Mouse (Mus musculus) left cerebral cortex, adult 8-10 months (tissue): ENCODE measurements around the gene Fam110a. TPM values are rescaled to one million over a fixed set of nuclear protein-coding genes. Genes with fewer than 3 reads are reported as not detected.

Experiments
- DNase-seq, 2 experiments: peaks; one replicate each; pipeline ENCODE4 v3.0.0; 2022; ENCODE audit warnings: low spot score in 2 of 2
- total RNA-seq, 4 experiments: library from RNA; stranded (reverse); gene quantifications; 2 replicates each; pipeline ENCODE4 v1.2.4; 2022

The Fam110a gene
- total RNA-seq, 4 experiments from 2014 or later, result 6.7 to 7.6 (median 7.0) TPM

DNA sequence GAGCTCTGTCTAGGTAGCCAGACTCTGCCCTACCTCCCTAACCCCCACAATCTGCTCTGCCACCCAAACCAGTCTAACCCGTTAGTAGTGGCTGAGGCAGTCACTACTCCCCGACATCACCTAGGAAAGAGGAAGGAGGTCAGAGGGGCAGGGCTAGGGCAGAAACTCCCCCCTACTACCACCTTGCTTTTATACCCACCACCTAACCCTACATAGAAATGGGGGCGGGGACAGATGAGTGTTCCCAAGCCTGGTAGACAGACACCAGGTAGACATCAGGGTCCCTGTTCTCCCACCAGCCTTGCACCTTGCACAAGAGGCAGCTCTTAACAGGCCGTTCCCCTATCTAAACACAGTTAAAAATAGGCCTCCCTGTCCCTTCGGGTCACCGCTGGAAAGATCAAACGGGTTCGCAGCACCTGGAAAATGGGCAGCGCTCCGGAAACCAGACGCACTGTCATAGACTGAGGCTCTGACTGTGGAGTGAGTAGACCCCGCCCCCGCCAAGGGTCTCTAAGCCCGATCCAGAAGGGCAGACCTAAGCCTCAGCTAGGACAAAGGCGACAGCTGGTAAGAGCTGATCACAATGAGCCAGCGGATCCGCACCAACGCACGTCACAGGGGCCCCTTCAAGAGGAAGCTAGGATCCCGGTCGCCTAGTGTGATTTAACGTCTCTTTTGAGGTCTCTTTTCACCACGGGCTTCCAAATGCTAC is 7.0 kb downstream of the Fam110a start:
- no peak for DNase-seq

DNA sequence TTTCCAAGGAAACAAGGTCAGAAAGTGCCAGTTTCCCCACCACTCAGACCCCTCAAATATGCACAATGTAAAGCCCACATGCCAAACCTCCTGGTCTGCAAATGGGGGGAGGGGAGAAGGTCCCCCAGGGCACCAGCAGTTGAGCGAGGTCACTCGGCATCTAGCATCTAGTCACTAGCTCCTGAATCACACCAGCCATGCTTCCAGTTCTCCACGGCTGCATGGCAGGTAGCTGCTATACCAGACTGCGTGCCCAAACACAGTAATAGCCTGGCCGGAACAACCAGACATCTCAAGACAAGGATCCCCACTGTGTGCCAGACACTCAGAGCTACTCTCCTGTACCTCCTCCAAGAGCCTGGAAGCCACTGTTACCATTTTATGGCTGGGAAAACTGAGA is 8.3 kb downstream of the Fam110a start:
- DNase-seq, result no peak

DNA sequence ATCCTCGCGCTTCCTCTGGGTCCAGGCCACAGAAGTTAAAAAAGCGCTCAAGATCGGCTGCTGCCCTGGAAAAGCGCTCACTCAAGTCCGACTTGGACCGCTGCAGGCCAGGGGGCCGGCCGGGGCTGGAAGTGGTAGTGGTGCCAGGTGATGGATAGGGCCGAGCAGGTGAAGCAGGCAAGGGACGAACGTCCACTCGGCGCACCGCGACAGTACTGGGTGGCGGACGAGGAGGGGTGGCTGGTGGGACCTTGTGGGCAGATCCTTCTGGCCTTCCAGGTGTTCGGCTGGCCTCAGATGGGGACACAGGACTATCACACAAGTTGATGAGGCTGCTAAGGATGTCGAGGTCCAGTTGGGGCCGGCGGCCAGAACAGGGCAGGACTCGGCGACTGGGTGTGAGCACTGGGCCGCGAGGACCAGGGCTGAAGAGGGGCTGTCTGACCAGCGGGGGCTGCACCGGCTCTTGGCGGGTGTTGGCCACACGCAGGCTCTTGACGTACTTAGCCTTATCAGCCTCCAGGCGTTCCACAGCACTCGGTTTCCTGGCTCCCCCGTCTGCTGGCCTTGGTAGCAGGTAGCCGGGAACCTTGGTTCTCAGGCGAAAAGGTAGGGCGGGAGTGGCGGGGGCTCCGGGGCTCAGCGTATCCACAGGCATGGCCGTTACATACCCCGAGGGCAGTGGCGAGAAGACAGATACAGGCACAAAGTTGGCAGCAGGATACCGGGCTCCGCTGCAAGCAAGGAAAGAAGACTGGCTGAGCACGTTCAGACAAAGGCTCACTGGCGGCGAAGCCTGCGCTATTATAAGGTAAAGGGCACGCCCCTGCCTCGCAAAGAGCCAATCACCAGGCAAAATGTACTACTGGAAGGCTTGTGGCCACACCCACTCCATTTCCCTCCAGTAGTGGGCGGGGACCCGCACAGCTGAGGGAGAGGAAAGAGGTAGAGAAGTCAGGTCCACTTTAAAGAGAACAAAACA is 9.5 kb downstream of the Fam110a start:
- DNase-seq, result peak; percentile 64 to 67

DNA sequence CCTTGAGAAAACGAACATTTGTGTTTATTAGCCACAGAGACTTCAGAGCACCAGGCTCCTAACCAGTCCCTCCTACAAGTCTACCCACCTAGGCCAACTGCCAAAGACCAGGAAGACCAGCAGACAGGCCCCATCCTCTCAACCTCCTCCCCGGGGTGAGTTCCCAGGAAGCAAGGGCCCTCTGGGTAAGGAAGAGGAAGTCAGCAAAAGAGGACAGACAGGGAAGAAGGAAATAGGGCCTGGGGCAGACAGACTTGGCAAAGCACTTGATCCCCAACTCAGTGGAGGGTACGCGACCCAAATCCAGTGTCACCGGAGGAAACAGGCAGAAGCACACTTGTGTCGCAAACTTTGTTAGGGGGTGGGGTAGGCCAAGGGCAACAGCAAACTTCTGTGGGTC is 10.6 kb downstream of the Fam110a start:
- no peak for DNase-seq

DNA sequence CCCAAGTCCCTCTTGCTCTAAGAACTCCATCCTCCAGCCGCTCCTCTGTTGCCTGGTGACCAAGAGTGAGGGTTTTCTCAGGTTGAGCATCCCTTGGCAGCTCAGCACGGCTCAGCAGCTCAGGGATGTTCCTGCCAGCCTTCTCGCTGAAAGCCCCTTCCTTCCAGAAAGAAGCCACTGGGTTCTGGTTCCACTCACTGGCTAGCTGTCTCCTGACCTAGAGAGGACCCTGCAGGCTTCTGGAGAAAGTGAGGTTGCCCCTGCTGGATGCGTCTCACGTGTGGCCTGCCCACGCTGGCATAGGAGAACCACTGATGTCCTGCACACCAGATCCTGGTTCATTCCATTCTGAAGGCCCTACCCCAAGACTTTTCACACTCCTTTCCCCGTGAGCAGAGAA is 11.0 kb downstream of the Fam110a start:
- no peak for DNase-seq

DNA sequence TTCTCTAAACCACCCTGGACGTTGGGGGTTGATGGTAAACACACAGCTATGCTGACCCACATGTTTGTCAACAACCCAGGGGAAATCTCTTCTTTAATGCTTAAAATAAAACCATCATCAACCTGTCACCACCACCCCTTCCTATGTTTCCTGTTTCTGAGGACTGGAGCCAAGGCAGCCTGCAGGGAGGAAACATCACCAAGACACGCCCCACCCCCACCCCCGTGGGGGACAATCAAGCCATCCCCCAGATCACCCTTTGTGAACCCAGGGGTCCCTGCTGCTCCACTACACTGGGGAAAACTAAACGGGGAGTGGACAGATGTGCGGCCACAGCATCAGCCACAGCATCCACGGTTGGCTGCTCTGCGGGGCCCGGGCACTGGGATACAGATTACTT is 11.6 kb downstream of the Fam110a start:
- no peak for DNase-seq

DNA sequence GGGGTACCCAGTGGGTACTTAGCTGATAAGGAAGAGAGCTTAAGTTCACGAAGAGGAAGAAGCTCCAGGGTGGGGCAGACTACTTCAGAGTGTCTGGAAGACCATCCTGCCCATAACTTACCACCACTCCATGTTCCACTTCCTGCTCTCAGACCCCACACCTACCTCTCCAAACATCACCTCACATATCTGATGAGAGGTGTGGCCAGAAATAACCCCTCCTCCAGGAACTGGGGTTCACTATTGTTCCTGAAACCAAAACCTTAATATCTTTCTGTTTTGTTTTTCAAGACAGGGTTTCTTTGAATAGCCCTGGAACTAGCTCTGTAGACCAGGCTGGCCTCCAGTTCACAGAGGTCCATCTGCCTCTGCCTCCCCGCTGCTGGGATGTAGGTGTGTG is 12.2 kb downstream of the Fam110a start:
- no peak for DNase-seq

DNA sequence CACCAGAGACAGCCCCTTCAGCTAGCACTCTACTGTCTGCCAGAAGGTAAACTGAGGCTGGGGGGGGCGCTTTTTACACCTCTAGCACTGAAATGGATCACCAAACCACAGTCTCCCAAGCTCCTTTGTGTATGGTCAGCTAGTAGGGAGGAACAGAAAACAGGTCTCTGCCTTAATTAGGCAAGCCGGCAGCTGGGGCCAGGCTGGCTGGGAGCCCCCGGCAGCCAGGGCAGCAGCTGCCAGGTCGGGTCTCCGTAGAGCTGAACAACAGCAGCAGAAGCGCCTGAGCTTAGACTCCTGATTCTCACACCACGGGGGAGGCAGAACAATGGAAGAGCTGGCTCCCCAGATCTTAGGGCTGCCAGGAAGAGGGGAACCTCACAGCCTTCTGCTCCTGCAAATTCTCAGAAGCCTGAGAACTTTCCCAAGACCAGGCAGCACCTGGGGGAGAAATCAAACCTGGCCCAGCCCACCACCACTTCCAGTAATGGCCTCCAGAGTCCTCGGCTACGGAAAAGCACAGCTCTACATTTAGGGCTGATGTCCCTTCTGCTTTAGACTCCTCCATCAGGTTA is 12.8 kb downstream of the Fam110a start:
- DNase-seq, result no peak

DNA sequence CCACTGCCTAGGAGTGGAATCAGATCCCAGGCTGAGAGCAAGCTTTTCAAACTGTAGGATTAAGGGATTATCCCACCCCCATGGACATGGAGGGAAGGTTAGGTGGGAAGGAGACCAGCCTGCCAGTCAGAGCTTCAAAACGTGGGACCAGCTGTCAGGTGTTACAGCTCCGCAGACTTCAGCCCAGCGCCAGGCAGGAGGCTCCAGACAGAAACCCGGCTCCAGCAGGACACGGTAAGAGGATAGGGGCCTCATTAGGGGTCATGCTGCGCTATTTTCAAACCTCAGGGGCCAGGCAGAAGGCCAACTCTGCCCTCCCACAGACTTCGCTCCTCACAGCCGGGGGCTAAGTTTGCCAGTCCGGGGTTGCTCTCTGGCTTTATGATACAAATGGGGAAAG is 16.0 kb downstream of the Fam110a start:
- DNase-seq, result no peak

DNA sequence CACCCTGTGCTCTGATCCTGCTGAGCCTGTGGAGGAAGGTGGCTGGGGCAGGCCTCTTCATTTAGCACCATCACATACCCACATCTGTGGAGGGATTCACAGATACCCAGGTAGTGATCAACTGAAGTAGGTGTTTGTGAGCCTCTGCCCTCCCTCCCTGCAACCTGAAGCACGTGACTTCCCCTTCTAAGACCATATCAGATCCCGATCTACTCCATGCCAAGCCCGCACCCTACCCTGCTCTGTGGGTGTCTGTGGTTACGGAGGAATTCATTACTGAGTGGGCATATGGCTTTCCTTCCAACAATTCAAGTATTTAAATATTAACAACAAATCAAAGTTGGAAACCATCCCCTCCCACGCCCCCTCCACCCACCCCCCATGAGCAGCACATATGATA is 16.7 kb downstream of the Fam110a start:
- DNase-seq, result no peak

DNA sequence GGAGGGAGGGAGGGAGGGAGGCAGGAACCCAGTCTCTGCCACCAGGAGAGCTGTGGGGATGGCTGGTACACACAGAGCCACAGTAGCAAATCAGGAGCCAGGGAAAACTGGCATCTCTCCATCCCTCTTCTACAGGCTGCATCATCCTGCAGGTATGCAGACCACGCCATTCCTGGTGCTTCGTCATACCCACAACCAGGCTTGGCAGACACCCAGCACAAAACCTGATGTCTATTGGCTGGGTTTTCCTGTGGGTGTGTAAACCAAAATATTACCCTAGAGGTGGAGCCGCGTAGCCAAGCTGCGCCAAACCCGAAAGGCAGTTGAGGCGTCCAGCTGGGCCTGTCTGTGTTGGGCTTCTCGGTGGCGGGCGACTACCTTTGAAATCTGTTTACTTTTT is 17.5 kb downstream of the Fam110a start:
- peak in 1 of 2 experiments; percentile 90 for DNase-seq

DNA sequence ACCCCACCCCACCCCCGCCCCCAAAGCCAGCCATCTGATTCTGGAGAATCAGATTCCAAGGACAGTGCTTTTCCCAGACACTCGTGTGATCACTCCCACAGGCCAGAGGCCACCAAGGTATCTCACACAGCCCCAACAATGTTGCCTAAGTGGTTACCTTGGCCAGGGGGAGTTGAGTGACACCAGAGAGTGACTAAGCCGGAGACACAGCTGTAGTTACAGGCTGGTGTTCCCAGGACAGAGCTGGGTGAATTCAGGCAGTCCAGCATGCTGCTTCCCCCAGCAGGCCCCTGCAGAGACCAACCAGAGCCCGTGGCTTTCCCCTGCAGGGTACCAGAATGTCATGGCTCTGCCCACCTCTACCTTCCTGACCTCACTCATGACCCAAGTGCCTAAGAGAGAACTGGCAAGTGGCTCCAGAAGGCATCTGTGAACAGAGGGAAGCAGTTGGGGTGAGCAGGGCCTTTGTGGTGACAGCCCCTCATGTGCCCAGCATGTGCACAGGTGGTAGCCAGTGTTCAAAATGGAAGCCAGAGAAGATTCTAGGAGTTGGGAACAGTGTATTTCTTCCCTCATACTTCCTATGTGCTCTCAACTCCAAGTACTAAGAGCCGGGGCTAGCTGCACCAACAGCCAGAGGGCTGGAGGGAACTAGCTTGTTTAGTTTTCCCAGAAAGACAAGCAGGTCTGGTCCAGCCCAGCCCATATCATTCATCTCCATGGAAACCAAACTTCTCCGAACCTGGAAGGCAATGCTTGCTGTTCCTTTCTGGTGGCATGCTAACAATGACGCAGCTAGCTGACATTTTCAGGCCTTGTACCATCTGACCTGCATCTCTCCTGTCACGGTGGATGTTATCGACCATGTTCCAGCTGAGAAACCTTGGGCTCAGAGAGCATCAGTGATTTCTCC is 18.5 kb downstream of the Fam110a start:
- DNase-seq, result no peak

DNA sequence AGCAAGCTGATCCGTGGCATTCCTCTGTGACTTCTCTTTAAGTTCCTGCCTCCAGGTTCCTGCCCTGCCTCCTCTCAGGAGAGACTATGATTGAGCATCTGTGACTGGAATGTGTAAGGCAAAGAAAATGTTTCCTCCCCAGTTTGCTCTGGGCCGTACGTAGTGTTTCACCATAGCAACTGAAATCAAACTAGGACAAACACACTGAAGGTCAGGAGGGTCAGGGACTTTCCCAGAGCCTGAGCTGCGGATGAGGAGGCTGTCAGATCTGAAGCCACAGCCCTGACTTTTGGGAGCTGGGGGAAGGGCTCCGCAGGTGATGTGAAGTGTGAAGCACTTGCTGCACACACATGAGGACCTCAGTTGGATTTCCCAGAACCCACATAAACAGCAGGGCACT is 20.7 kb downstream of the Fam110a start:
- no peak for DNase-seq

DNA sequence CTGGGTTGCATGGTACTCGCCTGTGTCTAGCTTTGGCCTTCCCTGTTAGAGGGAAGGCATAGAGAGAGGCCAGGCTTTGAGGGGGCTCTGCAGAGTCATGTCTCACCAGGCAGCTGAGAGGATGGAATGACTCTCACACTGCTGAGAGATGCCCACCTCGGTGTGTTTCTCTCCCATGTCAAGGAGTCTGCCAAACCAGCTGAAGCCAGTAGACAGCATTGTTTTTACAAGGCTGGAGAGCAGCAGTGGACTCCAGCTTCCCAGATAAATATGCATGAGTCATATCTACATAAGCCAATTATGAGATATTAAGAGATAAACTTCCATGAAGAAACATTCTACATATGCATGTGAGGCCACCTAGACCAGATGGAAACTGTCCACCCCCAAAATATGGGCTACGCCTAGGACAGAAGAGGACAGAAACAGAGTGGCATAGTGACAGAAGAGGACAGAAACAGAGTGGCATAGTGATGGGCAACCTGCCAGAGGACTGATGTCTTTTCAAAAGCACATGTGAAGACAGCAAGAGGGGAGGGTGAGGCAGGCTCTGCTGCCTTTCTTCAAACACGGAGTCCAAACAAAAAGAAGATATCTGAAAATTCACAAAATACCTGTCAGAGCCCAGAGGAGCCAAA is 23.4 kb downstream of the Fam110a start:
- DNase-seq, result no peak

DNA sequence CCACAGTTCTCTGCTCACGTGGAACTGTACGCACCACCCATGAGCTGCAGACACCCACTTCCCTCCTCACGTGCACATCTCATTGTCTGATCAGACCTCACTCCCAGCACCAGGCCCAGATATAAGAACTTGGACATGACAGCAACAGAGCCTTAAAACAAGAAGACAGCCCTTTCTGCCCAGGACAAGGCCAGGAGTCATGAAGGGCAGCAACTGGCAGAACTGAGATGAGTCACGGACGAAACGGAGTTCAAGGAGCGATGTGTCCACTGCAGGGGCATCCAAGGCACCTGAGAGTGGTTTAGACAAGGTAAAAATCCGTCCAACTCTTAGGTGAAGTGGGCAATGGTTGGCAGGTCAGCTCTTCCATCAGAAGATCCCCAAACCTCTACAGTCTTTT is 26.4 kb downstream of the Fam110a start:
- no peak for DNase-seq

DNA sequence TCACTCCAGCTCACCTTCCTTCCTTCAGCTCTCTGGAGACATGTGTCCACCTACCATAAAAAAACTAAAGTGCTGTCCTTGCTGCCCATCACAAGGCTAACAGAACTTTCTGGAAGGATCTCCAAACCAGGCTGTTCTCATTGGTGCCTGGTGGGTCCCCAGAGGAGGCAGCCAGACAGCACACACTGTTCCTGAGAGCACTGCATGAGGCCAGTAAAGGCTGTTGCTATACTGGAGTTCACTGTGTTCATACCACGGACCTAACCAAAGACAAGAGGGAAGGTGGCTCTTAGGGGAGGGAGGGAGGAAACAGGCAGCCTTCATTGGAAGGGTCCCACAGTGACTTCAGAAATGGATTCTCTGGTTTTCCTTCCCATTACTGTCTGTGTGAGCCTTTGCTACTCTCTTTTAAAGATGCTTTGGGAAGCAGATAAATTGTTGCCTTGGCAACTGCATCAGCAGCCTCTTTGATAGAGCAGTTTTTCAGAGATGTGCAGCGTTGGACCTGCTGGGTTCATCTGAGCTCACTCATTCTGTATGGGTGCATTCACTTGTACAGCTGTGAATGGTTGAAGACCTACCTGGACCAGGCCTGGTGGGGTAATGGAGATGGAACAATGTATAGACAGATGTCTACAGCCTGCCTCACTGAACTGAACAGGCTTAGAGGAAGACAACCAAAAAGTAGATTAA is 30.8 kb downstream of the Fam110a start:
- no peak for DNase-seq

DNA sequence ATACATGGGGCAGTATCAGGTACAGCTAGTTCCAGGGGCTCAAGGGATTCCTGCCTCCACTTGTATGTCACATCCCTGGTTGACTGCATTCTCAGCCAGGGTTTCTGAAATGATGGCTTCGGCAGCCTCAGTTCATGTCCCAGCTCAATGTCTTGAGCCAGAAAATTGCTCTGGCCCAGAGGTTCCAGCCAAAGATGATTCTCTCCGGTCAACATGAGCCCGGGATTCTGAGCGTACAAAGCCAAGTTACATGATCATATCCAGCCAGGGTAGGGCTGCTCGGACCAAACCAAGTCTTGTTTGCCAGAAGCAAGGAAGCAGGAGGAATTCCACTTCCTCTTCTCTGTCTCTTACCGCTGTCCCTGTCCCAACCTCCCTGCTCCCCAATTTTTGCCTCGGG is 31.7 kb downstream of the Fam110a start:
- no peak for DNase-seq

DNA sequence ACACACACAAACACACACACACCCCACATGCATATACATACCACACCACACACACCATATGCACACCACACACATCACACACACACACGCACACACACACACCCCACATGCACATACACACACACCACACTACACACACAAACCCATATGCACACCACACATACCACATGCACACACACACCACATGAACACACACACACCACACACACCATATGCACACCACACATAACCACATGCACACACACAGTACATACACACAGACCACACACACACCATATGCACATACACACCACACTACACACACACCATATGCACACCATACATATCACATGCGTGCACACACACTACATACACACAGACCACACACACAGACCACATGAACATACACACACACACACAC is 32.4 kb downstream of the Fam110a start:
- DNase-seq, result no peak

DNA sequence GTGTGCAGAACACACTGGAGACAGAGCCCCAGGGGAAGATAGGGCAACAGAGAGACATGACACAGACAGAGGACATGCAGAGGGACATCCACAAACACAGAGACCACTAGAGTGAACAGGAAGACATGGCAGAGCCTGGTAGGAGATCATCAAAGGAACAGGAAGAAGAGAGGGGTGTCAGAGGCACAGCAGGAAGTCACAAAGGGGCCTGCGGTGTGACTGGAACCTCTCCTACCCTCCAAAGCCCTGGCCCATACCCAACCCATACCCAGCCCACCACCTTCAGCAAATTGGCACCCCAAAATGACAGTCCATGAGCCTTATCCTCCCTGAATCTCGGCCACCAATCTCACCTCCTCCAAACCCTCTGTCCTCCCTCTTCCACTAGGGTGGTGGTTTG is 35.9 kb downstream of the Fam110a start:
- no peak for DNase-seq

DNA sequence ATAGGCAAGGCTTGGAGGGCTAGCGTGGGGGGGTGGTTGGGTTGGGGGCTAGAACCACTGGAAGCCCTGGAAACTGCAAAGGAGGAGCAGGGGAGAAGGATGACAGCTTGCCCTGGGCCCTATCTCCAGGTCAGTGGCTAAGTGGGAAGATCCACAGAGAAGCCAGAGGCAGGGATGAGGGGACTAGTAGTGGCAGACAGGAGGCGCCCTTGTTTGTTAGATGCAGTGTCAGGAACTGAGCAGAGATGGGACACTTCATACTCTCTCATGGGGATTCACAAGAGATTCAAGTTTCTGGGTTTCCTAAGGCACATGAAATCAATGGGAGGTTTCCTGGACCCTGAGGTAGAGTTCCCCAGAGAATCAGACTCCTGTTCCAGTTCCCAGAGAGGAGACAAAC is 38.8 kb downstream of the Fam110a start:
- no peak for DNase-seq
